Mouse (Mus musculus) brain, embryonic 18.5 days (tissue): ENCODE measurements around the gene Zcchc7.
A peak's percentile ranks its signal among the peaks of the same experiment; 100 is the strongest.

Experiments used
- DNase-seq: peaks from one replicate; pipeline ENCODE4 v3.0.0-alpha.2; 2012; ENCODE audit warnings: low read depth, low spot score

The Zcchc7 gene

GRCm38 (mm10) chr4:44965175-44965574, 209.5 kb downstream of the Zcchc7 start:
- no peak for DNase-seq

GRCm38 (mm10) chr4:44965736-44966135, 210.1 kb downstream of the Zcchc7 start:
- no peak for DNase-seq

GRCm38 (mm10) chr4:44967402-44967801, 211.7 kb downstream of the Zcchc7 start:
- no peak for DNase-seq

- DNase-seq = no peak
Observed at GRCm38 (mm10) chr4:44970056-44970455, 214.4 kb downstream of the Zcchc7 start.

- DNase-seq = no peak
Observed at GRCm38 (mm10) chr4:44970612-44971110, 215.0 kb downstream of the Zcchc7 start.

GRCm38 (mm10) chr4:44973450-44973849, 217.8 kb downstream of the Zcchc7 start:
- peak; percentile 14 for DNase-seq

GRCm38 (mm10) chr4:44973871-44974270, 218.2 kb downstream of the Zcchc7 start:
- no peak for DNase-seq

GRCm38 (mm10) chr4:44974331-44974730, 218.7 kb downstream of the Zcchc7 start:
- DNase-seq = no peak

GRCm38 (mm10) chr4:44976026-44976615, 220.4 kb downstream of the Zcchc7 start:
- no peak for DNase-seq

- DNase-seq = no peak
Observed at GRCm38 (mm10) chr4:44976921-44977710, 221.4 kb downstream of the Zcchc7 start.

GRCm38 (mm10) chr4:44978175-44978574, 222.5 kb downstream of the Zcchc7 start:
- DNase-seq = no peak

- no peak for DNase-seq
Observed at GRCm38 (mm10) chr4:44979794-44980338, 224.2 kb downstream of the Zcchc7 start.

GRCm38 (mm10) chr4:44981280-44981973, 225.8 kb downstream of the Zcchc7 start, which contains the start of gene Grhpr:
Grhpr (plus strand) TSS chr4:44981395.
- DNase-seq = peak; percentile 16
